Mouse (Mus musculus) common myeloid progenitor, adult 5-6 weeks (primary cell): Measurements from ENCODE around the gene Vwa5a. TPM values are rescaled to one million over a fixed set of nuclear protein-coding genes. Genes with fewer than 3 reads are reported as not detected.

Experiments used
- ATAC-seq: replicated peaks from 2 replicates; pipeline ENCODE4 v1.8.0; 2016; ENCODE audit warnings: low read depth, mild to moderate bottlenecking, moderate TSS enrichment, inconsistent platforms; ENCODE audit not compliant: poor library complexity, severe bottlenecking
- total RNA-seq: library from RNA; stranded (forward); fragments of 200-1000, 187-1606 nt; gene quantifications from 2 replicates; pipeline ENCODE4 v1.2.3, GENCODE M21; 2017

Vwa5a gene
- total RNA-seq, result 34.5 and 37.0 TPM in 2 replicates

DNA sequence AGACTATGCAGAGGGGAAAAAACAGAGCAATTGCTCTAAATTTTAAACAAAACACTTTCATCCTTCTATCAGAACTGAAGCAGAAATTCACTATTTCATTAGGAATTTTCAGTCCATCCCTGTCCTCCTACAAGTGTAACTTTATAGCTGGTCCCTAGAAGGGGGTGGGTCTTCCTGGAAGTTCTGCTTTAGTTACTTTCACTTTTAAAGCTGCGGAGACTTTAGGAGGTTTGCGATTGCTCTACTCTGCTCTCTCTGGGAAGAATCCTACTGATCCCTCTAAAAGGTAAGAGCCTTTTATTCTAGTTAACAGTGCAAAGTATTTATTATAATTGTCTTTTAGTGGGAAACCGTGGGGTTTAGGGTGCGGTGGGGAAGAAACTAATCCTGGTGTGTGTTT is at the start of gene Vwa5a:
Gene Vwa5a (plus strand): TSS at position 167 of the 400 bp plus-strand sequence.
- ATAC-seq, result peak; percentile 89

DNA sequence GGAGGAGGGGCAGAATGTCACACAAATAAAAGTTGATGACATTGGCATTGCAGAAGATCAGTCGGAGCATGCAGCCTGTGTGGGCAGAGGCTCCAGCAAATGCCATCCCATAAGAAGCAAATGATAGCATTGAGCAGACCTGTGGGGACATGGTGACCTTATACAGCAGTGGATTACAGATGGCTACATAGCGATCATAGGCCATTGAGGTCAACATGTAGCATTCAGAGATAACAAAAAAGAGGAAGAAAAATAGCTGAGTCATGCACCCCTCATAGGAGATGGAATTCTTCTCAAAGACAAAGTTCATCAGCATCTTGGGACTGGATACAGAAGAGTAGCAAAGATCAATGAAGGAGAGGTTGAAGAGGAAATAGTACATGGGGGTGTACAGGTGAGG is 45.2 kb upstream of the Vwa5a start:
- 0 out of 2 replicates have a peak, but pooled peaks have one; percentile 47 for ATAC-seq

GRCm38 (mm10) chr9:38674501-38674900 is 43.6 kb upstream of the Vwa5a start, which contains the start of gene Olfr918:
Gene Olfr918, minus strand, starts transcription at chr9:38674601.
- ATAC-seq, result no peak

- peak; percentile 50 for ATAC-seq
These were observed 916 bp downstream of the Vwa5a start for GRCm38 (mm10) chr9:38718927-38719441.

DNA sequence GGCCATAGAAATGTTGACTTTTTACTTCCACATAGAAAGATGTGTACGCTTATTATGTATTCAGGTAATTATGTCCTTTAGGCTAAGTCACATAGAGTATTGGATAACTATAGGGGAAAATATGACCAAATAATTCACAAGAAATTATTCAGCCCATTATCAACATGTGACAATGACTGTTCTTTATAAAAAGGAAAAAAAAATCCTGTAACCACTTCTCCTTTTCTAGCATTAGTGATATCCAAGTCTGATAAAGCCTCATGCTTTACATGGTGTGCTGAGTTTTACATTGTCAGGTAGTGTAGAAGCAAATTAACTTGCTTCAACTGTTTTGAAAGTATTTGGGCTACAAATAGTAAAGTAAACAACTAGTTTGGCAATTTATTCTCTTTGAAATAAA is 6.0 kb downstream of the Vwa5a start:
- peak; percentile 69 for ATAC-seq

- ATAC-seq, result peak; percentile 93
These were observed 10.2 kb downstream of the Vwa5a start for GRCm38 (mm10) chr9:38728218-38728617.

DNA sequence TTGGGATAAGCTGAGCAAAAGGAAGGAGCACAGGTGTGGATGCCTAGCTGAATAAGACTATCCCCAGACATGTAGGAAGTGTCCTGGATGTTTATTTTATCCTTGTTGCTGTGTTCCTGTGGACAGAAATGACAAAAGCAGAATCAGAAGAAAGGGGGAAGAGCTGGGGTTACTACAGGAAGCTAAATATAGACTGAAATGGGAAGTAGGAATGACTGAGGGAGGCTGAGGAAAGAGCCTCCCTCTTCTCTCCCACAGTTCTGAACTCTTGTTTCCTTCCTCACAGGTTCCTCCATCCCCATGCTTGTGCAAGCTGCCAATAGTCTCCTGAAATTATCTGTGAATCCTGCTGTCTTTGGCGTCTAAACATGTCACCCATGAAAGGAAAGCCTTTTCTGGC is 23.3 kb downstream of the Vwa5a start:
- ATAC-seq, result peak; percentile 50

- peak; percentile 72 for ATAC-seq
These were observed 26.7 kb downstream of the Vwa5a start for GRCm38 (mm10) chr9:38744619-38745315.

DNA sequence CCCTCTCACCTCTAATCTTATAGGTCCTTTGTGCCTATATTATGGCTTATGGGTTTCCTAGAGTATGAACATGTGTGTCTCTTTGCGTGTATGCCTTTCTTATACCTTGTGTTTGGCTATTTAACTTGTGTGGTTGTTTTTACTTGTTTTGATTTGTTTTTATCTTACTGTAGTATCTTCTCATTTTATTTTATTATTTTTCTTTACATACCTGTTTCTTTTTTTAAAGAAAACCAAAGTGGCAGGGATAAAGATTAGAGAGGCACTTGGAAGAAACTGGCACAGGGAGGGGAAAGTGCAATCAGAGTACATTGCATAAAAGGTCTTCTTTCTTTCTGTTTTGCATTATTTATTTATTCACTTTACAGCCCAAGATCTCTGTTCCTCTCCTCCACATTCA is 33.9 kb downstream of the Vwa5a start, which contains the start of gene Olfr920:
Gene Olfr920 (plus strand): TSS at position 301 of the 400 bp plus-strand sequence.
- ATAC-seq, result no peak

DNA sequence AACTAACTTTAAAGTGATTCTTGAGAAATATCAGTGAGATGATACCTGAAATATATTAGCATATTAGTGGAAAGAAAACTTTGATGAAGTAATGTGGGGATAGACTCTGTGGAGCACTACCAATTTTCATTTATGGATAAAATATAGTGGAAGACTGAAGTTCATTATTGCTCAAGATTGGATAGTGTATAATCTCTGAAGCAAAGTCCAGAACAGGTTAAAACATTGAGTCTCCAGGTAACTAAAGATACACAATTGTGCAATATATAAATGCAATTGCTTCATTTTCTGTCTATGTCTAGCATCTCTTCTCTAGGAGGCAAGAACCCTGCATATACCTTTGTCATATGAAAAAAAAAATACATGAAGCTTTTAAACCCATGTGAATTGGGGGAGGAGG is 54.7 kb downstream of the Vwa5a start, which contains the start of gene Olfr921:
Gene Olfr921 (plus strand): TSS at position 301 of the 400 bp plus-strand sequence.
- ATAC-seq, result no peak

DNA sequence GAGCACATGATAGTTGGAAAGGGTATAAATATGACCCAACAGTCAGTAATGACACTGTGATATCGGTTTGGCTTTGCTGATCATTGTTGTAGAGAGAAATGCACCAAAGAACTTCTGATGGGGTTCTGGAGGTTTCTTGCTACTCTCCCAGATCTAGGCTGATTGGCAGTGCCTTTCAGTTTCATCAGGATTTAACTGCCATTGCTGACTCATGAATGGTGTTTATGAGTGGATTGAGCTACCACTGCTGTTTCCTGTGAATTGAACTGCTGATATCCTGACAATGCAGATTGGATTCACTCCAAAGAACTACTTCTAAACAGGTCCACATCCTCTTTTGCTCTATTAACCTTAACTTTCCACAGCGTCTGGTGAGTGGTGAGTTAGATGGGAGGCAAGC is 74.6 kb downstream of the Vwa5a start:
- 0 out of 2 replicates have a peak, but pooled peaks have one; percentile 15 for ATAC-seq

Other genes starting within 250 kb of the Vwa5a start
- not detected in 2 replicates for gene Olfr905, start 247.2 kb upstream of the Vwa5a start, total RNA-seq
- gene Olfr906, start 231.2 kb upstream of the Vwa5a start, total RNA-seq, result not detected in 2 replicates
- not detected in 2 replicates for gene Olfr907, start 222.5 kb upstream of the Vwa5a start, total RNA-seq
- not detected in 2 replicates for gene Olfr911-ps1, start 196.7 kb upstream of the Vwa5a start, total RNA-seq
- gene Olfr910, start 180.4 kb upstream of the Vwa5a start, total RNA-seq, result not detected in 2 replicates
- not detected in 2 replicates for gene Olfr912, start 138.1 kb upstream of the Vwa5a start, total RNA-seq
- gene Olfr913, start 125.5 kb upstream of the Vwa5a start, total RNA-seq, result not detected in 2 replicates
- not detected in 2 replicates for gene Olfr914, start 113.2 kb upstream of the Vwa5a start, total RNA-seq
- gene Olfr916, start 58.4 kb upstream of the Vwa5a start, total RNA-seq, result not detected in 2 replicates
- not detected in 2 replicates for gene Olfr917, start 52.4 kb upstream of the Vwa5a start, total RNA-seq
- not detected in 2 replicates for gene Olfr918, start 43.7 kb upstream of the Vwa5a start, total RNA-seq
- gene Olfr919, start 14.6 kb upstream of the Vwa5a start, total RNA-seq, result not detected in 2 replicates
- 0.05 and 0.78 TPM in 2 replicates for gene Olfr920, start 34.0 kb downstream of the Vwa5a start, total RNA-seq
- not detected in 2 replicates for gene Olfr921, start 54.8 kb downstream of the Vwa5a start, total RNA-seq
- not detected in 2 replicates for gene Olfr922, start 96.3 kb downstream of the Vwa5a start, total RNA-seq
- not detected in 2 replicates for gene Olfr923, start 108.3 kb downstream of the Vwa5a start, total RNA-seq
- gene Olfr924, start 126.2 kb downstream of the Vwa5a start, total RNA-seq, result not detected in 2 replicates
- gene Olfr26, start 136.8 kb downstream of the Vwa5a start, total RNA-seq, result not detected in 2 replicates
- gene Olfr926, start 158.9 kb downstream of the Vwa5a start, total RNA-seq, result not detected in 2 replicates
- gene Olfr930, start 211.5 kb downstream of the Vwa5a start, total RNA-seq, result not detected in 2 replicates